Mouse (Mus musculus): ENCODE data around the gene Nudt8. TPM values are rescaled to one million over a fixed set of nuclear protein-coding genes. Genes with fewer than 3 reads are reported as not detected.

Nudt8 gene
- total RNA-seq, 1 experiment from 2014 or later = 41.1 TPM

Other genes with a start within 250 kb of the Nudt8 start
- gene Kmt5b, start 233.2 kb upstream of the Nudt8 start, total RNA-seq (2021) = 63.2 and 63.9 TPM in 2 replicates
- 52.0 and 82.2 TPM in 2 replicates for gene Chka, start 148.8 kb upstream of the Nudt8 start, total RNA-seq (2021)
- gene Tcirg1, start 93.4 kb upstream of the Nudt8 start, total RNA-seq (2021) = 44.3 and 48.8 TPM in 2 replicates
- 440 and 447 TPM in 2 replicates for gene Ndufs8, start 87.8 kb upstream of the Nudt8 start, total RNA-seq (2021)
- gene Aldh3b1, start 70.8 kb upstream of the Nudt8 start, total RNA-seq (2021) = 57.8 and 73.4 TPM in 2 replicates
- 35.4 and 48.9 TPM in 2 replicates for gene Unc93b1, start 65.4 kb upstream of the Nudt8 start, total RNA-seq (2021)
- gene Aldh3b3, start 41.9 kb upstream of the Nudt8 start, total RNA-seq (2021) = 0.41 and 0.44 TPM in 2 replicates
- gene Aldh3b2, start 28.3 kb upstream of the Nudt8 start, total RNA-seq (2021) = 7.6 and 11.6 TPM in 2 replicates
- 25.7 and 31.1 TPM in 2 replicates for gene Acy3, start 14.0 kb upstream of the Nudt8 start, total RNA-seq (2021)
- not detected in 2 replicates for gene Tbx10, start 7.8 kb upstream of the Nudt8 start, total RNA-seq (2021)
- gene Gm49405, start within 50 bp of the Nudt8 start, total RNA-seq (2021) = 0.89 and 1.7 TPM in 2 replicates
- 1.6 and 2.8 TPM in 2 replicates for gene Doc2g, start 2.7 kb downstream of the Nudt8 start, total RNA-seq (2021)
- 604 and 685 TPM in 2 replicates for gene Ndufv1, start 12.2 kb downstream of the Nudt8 start, total RNA-seq (2021)
- 289 and 329 TPM in 2 replicates for gene Gstp1, start 37.4 kb downstream of the Nudt8 start, total RNA-seq (2021)
- 62.4 and 76.7 TPM in 2 replicates for gene Gstp2, start 45.4 kb downstream of the Nudt8 start, total RNA-seq (2021)
- 4.5 and 58.0 TPM in 2 replicates for gene Gstp3, start 59.0 kb downstream of the Nudt8 start, total RNA-seq (2021)
- not detected in 2 replicates for gene Cabp2, start 81.0 kb downstream of the Nudt8 start, total RNA-seq (2021)
- gene Cdk2ap2, start 96.6 kb downstream of the Nudt8 start, total RNA-seq (2021) = 78.4 and 97.1 TPM in 2 replicates
- gene Pitpnm1, start 99.4 kb downstream of the Nudt8 start, total RNA-seq (2021) = 95.1 and 116 TPM in 2 replicates
- gene Aip, start 125.3 kb downstream of the Nudt8 start, total RNA-seq (2021) = 81.3 and 94.1 TPM in 2 replicates
- 0.08 TPM in 1 of 2 replicates, not detected in the other for gene Gpr152, start 139.2 kb downstream of the Nudt8 start, total RNA-seq (2021)
- 1.7 and 2.4 TPM in 2 replicates for gene Cabp4, start 143.5 kb downstream of the Nudt8 start, total RNA-seq (2021)
- gene Coro1b, start 148.0 kb downstream of the Nudt8 start, total RNA-seq (2021) = 183 and 193 TPM in 2 replicates
- gene Ptprcap, start 153.0 kb downstream of the Nudt8 start, total RNA-seq (2021) = 4.4 and 27.5 TPM in 2 replicates
- gene Rps6kb2, start 162.8 kb downstream of the Nudt8 start, total RNA-seq (2021) = 29.1 and 34.4 TPM in 2 replicates
- gene Carns1, start 174.9 kb downstream of the Nudt8 start, total RNA-seq (2021) = 2.6 and 4.1 TPM in 2 replicates
- gene Tbc1d10c, start 190.7 kb downstream of the Nudt8 start, total RNA-seq (2021) = 1.9 and 15.1 TPM in 2 replicates
- gene Ppp1ca, start 191.5 kb downstream of the Nudt8 start, total RNA-seq (2021) = 369 and 402 TPM in 2 replicates
- 8.2 and 10.7 TPM in 2 replicates for gene Rad9a, start 201.1 kb downstream of the Nudt8 start, total RNA-seq (2021)
- 10.8 and 16.3 TPM in 2 replicates for gene Clcf1, start 213.7 kb downstream of the Nudt8 start, total RNA-seq (2021)
- gene AC109138.7, start 213.8 kb downstream of the Nudt8 start, total RNA-seq (2021) = not detected in 2 replicates
- gene Pold4, start 231.3 kb downstream of the Nudt8 start, total RNA-seq (2021) = 43.3 and 57.9 TPM in 2 replicates

Measured in adrenal gland, postnatal 14 days (tissue).